Mouse (Mus musculus) natural killer cell, adult 2 months (primary cell): ENCODE measurements around the gene Rexo1.
"Not testable (repeated sequence)": the region's sequence is repeated elsewhere in the genome, so short reads cannot be mapped to it uniquely, and the experiment has no call there.

Source experiments
- DNase-seq, 2 experiments: peaks; one replicate each; pipeline ENCODE4 v3.0.0; 2022; ENCODE audit warnings: low spot score in 2 of 2

Gene Rexo1

DNA sequence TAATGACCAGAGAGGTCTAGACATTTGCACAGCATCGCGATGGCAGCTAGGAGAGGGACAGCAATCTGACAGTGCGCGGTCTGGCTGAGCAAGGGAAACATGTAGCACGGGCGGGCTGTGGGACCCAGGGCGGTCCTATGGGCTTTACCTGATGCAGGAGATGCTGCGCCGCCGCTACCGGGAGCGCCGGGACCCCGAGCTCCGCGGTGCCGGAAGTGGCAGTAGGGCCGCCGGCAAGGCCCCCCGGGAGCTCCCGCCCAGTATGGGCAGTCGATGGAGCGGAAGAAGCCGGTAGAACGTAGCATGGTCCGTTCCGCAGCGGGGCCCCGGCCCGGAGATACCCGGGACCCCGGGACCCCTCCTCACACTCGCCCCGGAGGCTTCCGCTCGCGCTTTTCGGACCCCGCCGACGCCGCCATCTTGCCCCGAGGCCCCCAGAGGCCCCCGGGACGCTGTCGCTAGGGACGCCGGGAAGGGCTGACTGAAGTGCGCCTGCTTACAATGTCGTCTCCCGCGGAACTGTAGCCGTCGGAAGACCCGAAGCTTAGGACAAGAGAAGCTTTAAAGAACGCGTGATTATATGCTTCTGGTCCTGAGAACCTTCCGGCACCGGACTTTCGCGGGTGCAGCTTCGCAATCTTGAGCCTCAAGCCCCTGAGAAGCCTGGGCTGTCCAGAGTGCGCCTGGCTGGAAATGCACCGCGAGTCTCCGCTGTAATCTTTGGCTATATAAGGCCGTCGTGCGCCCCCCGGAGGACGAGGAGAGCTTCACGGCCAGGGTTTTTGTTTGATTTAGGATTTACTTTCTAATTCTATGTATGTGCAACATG lies at the start of gene Rexo1:
Gene Rexo1 (minus strand): TSS at position 445 of the 829 bp plus-strand sequence.
- DNase-seq: peak; percentile 93 to 95

DNA sequence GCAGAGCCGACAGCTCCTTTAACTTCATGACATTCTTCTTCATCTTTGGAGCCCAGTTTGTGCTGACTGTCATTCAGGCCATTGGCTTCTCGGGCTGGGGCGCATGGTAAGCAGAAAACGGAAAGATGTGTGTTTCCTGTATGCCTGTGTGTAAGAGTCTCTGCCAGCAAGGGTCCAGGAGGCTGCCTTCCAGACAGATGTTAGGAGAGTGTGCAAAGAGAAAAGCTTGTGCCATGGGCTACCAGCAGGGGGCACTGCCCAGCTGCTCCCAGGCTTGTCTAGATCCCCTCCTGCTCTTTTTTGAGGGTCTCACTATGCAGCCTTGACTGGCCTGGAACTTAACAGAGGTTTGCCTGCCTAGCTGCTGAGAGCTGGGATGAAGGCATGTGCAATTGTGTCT lies 49.7 kb upstream of the Rexo1 start:
- peak; percentile 57 to 67 for DNase-seq

DNA sequence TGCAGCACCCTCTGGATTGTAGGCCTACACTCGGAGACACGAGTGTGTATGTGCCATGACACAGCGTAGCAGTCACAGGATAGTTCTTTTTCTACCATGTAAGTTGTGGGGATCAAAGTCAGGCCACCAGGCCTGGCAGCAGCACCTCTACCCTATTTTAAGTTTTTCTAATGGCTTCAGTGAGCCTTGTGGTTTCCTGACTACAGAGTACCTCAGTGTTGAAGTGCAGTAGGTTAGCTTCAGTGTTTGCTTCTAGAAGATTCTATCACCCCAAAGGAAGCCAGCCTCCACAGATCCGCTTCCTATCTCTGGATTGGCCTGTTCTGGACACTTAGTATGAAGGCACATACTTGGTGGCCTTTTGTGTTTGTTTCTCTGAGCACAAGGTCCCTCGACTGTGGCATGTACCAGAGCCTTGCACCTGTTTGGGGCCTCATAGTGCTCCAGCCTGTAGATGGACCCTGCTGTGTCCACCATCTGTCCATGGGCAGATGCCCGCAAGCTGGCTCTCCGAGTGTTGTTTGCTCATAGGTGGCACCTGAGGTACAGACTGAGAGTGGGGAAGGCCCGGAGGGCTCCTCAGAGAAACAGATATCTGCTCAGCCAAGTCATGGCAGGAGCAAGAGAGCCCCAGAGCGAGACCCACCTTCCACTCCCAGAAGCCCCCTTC lies 48.9 kb upstream of the Rexo1 start:
- no peak for DNase-seq

DNA sequence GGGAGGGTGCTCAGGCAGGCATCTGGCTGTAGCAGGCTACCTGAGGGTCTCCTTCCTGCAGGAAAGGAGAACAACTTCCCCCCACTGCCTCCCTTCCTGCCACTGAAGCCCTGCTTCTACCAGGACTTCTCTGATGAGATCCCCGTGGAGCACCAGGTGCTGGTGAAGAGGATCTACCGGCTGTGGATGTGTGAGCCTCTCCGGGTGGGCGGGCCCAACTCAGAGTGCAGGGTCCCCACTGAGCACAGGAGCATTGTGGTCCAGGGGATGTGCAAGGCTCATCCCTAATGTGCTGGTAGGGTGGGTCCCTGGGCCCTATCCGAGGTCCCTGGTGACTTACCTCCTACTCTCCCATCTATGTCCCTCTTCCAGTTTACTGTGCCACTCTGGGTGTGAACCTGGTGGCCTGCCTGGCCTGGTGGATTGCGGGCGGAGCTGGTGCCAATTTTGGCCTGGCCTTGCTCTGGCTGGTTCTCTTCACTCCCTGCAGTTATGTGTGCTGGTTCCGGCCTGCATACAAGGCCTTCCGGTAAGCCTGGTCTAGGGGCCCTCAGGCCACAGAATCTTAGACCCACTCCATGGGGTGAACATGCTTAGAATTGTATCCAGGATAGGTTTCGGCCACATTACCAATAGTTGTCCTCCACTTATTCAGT lies 48.0 kb upstream of the Rexo1 start:
- DNase-seq: no peak

DNA sequence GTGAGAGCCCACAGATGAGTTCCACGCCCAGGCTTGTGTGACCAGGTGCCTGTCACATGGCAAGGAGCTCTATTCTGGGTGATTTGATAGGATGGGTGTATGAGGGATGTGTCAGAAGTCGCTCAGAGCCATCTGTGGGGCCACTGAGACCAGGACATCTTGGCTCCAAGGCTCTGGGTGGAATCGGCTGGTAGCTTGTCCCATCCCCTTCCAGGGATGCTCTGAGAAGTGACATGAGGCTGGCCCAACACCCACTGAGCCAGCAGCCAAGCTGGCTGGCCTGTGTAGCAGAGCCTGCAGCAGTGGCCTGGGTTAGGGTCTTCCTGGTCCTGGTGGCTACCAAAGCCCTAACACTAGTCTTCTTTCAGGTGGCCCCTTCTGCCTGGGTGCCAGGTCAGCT lies 47.1 kb upstream of the Rexo1 start:
- DNase-seq: no peak

DNA sequence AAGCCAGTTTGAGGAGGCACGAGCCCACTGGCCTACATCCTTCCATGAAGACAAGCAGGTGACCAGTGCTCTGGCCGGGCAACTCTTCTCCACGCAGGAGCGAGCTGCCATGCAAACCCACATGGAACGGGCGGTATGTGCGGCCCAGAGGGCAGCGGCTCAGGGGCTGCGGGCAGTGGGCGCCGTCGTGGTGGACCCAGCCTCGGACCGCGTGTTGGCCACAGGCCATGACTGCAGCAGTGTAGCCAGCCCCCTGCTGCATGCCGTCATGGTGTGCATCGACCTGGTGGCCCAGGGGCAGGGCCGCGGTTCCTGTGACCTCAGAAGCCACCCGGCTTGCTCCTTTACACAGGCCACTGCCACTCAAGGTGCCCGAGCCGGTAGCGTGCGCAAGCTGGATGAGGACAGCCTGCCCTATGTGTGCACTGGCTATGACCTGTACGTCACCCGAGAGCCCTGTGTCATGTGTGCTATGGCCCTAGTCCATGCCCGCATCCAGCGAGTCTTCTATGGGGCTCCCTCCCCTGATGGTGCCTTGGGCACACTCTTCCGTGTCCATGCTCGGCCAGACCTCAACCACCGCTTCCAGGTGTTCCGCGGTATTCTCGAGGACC lies 45.5 kb upstream of the Rexo1 start:
- no peak for DNase-seq

DNA sequence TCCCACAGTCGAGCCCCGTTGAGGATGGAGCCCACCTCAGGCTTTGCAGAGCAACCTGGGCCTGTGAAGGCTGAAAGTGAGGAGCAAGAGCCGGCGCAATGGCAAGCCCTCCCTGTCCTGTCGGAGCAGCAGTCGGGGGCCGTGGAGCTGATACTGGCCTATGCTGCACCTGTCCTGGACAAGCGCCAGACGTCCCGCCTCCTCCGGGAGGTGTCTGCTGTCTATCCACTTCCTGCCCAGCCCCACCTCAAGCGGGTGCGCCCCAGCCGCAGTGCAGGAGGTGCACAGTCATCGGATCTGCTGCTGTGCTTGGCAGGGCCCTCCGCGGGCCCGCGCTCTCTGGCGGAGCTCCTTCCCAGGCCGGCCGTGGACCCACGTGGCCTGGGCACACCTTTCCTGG lies 44.9 kb upstream of the Rexo1 start:
- DNase-seq: no peak

DNA sequence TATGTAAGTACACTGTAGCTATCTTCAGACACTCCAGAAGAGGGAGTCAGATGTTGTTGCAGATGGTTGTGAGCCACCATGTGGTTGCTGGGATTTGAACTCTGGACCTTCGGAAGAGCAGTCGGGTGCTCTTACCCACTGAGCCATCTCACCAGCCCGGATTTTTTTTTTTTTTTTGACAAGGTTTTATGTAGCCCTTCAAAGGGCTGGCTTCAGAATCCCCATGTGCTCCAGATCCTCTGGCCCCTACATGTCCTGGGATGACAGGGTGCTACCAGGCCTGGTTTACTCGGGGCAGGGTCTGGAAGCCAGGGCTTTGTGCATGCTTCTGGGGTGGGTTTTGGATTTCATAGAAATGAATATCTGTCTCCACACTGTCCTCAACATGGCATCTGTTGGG lies 44.4 kb upstream of the Rexo1 start, which contains the start of gene Gm49322:
Gene Gm49322 (plus strand): TSS at position 301 of the 400 bp plus-strand sequence.
- DNase-seq: not testable (repeated sequence)

DNA sequence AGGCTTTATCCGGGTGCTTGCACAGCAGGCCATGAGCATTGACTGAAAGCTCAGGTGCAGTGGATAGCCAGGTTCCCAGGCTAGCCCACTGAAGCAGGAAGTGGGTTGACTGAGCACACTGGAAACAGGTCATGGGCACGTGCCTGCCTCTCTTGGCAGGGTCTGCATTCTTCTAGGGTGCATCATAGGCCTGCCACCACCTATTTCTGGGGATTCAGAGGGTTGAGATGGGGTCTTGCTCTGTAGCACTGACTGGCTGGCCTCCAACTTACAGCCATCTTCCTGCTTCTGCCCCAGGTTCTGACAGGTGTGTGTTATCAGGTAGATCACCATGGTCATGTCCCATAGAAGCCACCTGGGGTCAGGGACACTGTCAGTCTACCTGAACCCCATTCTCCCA lies 43.6 kb upstream of the Rexo1 start:
- no peak for DNase-seq

DNA sequence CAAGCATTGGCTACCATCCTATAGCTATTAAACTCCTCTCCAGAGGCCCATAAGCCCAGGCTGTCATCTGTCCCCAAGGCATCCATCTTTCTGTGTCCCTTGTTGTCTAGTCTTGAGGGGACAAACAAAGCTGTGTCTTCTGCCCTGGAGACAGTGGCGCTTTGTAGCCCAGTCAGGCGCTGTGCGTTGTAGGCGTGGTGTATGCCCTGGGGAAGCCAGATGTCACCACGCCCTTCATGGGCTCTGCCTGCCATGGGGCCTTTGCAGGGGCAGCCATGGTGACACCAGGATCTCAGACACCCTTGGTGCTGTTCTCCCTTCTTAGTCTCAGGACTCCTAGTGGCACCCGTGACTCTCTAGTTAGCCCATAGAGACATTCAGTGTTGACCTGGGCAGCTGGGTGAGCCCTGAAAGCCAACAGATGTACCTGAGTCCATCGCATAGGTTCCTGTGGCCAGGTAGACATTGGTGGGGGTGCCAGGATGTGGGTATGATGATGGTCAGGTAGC lies 42.7 kb upstream of the Rexo1 start:
- peak in 1 of 2 experiments; percentile 61 for DNase-seq

DNA sequence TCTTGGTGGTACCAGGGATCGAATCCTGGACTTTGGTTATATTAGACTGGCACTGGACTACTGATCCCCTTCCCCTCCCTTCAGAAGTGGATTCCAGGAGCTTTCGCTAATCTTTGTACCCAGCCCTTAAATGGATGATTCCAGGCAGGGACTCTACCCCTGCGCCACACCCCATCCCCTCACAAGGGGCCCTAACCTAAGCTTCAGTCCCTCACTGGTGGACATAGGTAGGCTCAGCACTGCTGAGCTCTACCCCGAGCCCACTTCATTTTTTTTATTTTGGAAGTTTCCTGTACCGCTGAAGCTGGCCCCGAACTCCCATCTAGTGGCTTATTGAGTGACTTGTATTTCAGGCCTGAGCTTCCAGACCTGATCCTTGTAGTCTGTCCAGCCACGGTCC lies 42.0 kb upstream of the Rexo1 start:
- no peak for DNase-seq

DNA sequence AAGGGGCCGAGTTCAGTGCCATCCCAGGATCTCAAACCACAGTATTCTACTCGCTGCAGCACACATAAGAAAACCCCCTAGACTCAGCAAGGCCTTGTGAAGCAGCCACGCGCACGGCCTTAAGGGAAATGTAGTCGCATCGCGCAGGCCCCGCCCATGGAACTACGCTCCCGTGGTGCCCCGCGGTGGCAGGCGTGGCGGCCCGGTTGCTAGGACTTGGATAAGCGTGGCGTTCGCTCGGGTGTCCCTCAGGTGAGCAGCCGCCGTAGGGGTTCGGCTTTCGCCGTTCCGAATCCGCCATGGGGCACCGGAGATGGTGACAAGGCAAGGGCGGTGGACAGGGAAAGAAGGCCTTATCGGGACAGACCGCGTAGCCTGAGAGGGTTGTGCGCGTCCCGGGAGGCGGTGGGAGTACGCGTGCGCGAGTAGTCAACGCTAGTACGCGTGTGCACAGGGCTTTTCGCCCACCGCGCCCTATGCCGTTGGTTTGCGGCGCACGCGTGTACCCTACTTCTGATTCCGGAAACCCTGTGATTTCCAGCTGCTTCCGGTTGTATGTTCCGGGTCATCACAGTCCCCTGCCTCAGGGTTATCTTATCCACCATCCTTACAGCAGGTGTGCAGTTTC lies 41.5 kb upstream of the Rexo1 start, which contains the start of the genes Scamp4 and Adat3:
Gene Scamp4 (plus strand): TSS at position 175 of the 628 bp plus-strand sequence.
Gene Adat3 (plus strand): TSS at position 183 of the 628 bp plus-strand sequence.
- peak; percentile 92 to 95 for DNase-seq

DNA sequence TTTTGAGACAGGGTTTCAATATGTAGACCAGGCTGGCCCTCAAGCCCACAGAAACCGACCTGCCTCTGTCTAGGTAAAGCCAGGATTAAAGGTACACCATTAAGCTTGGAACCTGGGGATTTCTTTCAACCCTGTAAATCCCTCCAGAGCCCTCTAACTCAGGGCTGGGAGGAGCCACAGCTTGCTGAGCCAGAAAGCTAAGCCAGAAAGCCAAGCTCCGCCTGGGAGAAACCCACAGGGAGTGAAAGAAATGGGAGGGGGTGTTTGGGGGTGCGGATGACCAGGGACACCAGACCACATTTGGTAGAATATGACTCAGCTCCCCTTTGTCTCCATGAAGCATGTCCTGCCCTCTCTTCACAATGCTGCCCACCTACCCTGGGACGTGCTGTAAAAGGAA lies 35.0 kb upstream of the Rexo1 start:
- DNase-seq: no peak

DNA sequence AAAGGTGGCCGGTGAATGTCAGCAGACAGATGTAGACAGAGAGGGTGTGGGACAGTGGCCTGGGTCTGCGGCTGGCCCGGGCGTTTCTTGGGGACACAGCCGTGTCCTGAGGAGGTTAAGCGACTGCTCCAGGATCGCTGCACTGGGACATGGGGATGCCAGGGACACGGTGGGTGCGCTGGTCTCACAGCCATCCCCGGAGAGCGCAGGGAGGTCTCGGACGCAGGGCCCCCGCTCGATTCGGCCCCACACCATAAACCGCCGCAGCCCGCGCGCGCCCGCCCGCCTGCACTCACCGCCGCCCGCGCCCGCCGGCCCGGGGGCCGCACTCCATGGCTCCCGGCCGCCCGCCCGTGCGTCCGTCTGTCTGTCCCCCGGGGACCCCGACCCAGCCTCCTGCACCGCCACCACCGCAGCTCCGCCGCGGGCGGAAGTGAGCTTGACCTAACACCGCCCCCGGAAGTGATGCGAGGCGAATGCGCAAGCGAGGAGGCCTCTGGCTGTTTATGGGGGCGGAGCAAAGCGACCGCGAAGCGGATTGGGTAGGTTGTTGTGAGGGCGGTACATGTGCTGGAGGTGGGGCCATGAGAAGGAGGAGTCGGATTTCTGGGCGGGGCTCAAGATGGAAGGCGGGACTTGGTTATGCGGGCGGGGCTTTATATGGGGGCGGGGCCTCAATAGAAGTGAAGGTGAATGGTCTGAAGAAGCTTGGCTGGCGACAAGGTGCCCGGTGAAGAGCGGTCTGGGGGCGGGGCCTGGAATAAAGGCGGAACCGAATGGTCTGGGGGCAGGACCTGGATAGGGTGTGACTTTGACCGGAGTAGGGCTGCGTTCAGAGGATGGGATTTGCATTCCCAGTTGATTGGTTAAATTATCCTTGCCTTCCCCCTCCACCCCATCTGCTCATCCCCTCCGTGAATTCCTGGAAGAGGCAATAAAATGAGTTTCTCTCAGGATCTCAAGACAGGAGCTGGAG lies 28.8 kb upstream of the Rexo1 start, which contains the start of gene Abhd17a:
Gene Abhd17a (minus strand): TSS at position 463 of the 976 bp plus-strand sequence.
- peak; percentile 95 to 97 for DNase-seq

DNA sequence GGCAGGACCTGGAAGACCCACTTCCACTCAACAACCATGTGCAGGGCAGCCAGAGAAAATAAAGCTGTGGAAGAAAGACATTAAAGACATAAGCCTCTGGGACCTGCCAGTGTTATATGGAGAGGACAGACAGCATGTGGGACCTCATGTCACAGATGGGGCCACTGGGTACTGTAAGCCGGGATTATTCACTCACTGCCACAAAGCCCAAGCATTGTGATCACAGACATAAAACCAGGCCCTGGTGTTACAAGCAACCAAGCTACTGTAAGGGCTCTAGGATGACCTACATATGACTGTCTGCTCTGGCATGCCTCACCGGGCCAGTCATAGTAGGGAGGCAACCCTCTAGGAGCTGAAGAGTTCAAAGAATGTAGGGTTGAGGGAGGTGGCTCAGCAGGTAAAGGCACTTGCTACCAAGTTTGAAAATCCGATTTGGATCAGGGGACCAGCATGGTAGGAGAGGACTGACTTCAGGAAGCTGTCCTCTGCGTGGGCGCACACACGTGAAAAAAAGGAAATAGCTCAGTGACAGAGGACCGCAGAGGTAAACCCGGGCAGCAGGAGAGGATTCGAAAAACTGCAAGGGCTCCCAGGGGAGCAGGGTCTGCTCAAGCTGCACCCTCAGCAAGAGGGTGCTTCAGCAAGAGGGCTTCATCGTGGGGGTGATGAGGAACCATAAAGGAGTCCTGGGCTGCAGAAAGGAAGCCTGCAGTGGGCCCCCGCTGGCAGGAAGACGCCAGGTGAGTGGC lies 27.9 kb upstream of the Rexo1 start:
- peak in 1 of 2 experiments; percentile 74 for DNase-seq

DNA sequence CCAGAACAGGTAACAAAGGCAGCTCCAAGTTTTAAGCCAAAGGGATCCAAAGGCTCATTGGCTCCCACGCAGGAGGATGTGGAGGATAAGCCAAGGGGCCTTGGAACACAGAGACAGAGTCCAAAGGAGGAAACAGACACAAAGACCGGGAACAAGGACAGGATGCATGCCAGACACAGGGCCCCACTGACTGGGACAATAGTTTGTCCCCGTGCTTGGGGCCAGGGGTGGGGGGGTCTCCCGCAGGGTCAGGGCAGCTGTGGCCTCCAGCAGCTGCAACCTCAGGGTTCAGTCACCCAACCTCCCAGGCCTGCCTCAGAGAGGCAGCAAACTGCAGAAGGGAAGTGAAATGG lies 25.9 kb upstream of the Rexo1 start:
- DNase-seq: no peak

DNA sequence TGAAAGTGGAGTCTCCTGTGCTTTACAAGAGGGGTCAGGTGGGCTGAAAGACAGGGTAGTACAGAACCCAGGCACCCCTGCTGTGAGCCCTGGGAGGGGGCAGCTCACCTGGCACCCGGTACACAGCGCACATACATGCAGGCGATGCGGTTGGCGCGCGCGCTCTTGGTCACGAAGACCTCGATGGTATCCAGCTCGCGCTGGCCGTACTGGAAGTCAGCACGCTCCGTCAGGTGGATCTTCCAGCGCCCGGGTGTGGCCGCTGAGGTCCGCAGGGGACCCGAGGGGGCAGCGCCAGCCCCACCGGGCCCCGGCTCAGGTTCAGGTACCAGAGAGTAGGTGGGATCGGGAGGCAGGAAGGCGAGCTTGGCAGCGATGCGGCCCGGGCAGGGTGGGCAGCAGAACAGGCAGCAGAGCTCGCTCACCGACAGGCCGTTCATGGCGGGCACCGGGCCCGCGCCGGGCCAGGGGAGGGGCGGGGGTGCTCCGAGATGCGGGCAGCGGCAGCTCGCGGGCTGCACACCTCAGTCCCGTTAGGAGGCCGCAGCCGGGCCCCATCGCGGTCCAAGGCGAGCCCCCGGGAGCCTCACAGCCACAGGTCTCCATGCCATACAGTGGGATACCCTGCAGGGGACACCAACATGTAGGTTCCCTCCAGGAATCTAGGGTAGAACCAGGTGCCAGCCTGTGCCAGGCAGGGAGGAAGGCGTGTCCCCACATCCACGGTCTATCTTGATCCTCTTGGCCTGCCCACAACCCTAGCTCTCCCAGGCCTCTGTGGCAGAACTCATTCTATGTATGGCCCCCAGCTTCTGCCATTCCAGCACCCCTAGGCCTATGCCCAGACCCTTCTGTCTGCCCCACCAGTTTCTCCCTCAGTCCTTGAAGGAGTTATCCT lies 25.3 kb upstream of the Rexo1 start:
- no peak for DNase-seq

DNA sequence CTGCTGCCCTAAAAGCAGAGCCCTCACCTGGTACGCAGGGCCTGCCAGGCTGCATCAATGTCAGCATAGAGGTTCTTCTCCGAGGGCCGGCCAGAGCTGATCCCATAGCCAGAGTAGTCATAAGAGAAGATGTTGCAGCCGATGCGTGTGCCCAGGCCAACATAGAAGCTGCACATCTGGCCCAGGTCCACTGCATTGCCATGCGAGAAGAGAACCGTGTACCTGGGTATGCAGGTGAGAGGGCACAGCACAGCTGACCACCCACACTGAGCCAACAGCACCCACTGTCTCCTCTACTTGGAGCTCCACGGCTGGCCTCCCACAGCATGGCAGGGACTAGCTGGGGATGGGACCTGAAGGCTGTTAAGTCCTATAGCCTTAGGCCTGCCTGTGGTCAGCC lies 24.2 kb upstream of the Rexo1 start:
- DNase-seq: no peak
